Mouse (Mus musculus) heart, adult 2 months (tissue): ENCODE measurements at regions not wholly inside any gene's neighbourhood (a gene's known extent, or its start where the extent isn't known, plus 50 kb on each side); places are given as distances from the start of the nearest gene placed in this dataset.

Experiments used
- CTCF ChIP-seq: fragments of 200-600 bp; IDR thresholded peaks from 2 replicates; pipeline ENCODE4 v1.8.1; 2022; ENCODE audit warnings: antibody characterized with exemption, mild to moderate bottlenecking, moderate library complexity
- EP300 ChIP-seq: fragments of 200-500 bp; IDR thresholded peaks from 2 replicates; pipeline ENCODE4 v1.6.1; 2011; ENCODE audit warnings: low read depth, low read length, control low read depth; ENCODE audit not compliant: insufficient read depth
- POLR2A ChIP-seq: fragments of 200-500 bp; IDR thresholded peaks from 2 replicates; pipeline ENCODE4 v1.6.1; 2011; ENCODE audit warnings: mild to moderate bottlenecking, low read depth, low read length, control low read depth; ENCODE audit not compliant: insufficient read depth

DNA sequence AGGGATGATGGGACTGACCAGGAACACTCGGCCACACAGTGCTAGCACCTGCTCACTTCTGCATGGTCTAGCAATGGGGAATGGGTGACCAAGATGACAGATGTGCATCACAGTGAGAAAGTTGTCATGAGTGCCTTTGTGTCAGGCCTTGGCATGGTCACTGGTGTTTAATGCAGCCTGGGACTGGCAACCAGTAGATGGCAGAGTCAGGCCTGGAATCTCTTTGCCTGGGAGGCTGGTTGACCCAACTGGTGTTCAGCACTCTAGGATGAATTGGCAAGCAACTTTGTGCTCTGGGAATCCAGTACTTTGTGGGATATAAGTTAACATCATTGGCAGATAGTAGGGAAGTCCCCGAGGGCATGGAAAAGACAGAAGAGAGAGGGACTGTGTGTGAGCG lies 103.0 kb downstream of the Sec61b start:
- TF ChIP-seq POLR2A (no peak), CTCF (peak; percentile 81), EP300 (no peak)
